Mouse (Mus musculus) testis, postnatal 10 days (tissue): ENCODE results near the gene Kat7.

Experiments
- DNase-seq: peaks from one replicate; pipeline ENCODE4 v3.0.0; 2021; ENCODE audit warnings: low spot score

Kat7 gene

DNA sequence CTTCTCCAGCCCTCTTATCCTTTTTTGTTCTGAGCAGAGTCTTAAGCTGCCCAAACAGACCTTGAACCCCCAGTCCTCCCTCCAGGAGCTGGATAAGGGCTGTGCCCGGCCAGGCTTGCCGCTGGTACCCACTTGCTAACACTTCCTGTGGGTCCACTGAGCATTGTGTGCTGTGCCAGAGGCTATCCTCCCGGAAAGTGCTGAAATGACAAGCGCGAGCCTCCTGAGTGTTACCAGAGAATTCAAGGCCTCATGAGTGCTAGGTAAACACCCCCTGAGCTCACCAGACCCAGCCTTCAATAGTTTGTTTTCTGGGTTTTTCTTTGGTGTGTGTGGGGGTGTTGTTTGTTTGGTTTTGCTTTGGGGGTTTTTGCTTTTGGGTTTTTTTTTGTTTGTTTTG lies 82.6 kb downstream of the Kat7 start:
- DNase-seq = no peak

- no peak for DNase-seq
Measured at GRCm38 (mm10) chr11:95225448-95225847, 84.6 kb downstream of the Kat7 start.
